Mouse (Mus musculus) liver, postnatal 0 days (tissue): ENCODE data around the gene Spaca4. TPM values are rescaled to one million over a fixed set of nuclear protein-coding genes. Genes with fewer than 3 reads are reported as not detected.
A peak's percentile ranks its signal among the peaks of the same experiment; 100 is the strongest.

Experiments used
- ATAC-seq: fragments of 200-750 bp; cut with Nextera tagmentation; 2 replicates; pipeline ENCODE4 v1.8.0; 2017; ENCODE audit warnings: mild to moderate bottlenecking, moderate library complexity
- DNase-seq: peaks from one replicate; pipeline ENCODE4 v3.0.0-alpha.2; 2016
- H3K27ac ChIP-seq: fragments of 300-500 bp; sonication (generic); 2 replicates; pipeline ENCODE4 v1.5.1; 2014; ENCODE audit warnings: antibody characterized with exemption, moderate library complexity, mild to moderate bottlenecking, low read depth
- H3K27me3 ChIP-seq: fragments of 300-500 bp; sonication (generic); 2 replicates; pipeline ENCODE4 v1.6.1; 2014; ENCODE audit warnings: low read length, control low read depth, mixed read lengths; ENCODE audit not compliant: insufficient read depth
- H3K36me3 ChIP-seq: fragments of 300-500 bp; sonication (generic); replicated peaks from 2 replicates; pipeline ENCODE4 v1.6.1; 2014; ENCODE audit warnings: mild to moderate bottlenecking, control low read depth, low read length, moderate library complexity, mixed read lengths; ENCODE audit not compliant: insufficient read depth
- H3K4me1 ChIP-seq: fragments of 300-500 bp; sonication (generic); 2 replicates; pipeline ENCODE4 v1.6.1; 2014; ENCODE audit warnings: antibody characterized with exemption, mild to moderate bottlenecking, control low read depth; ENCODE audit not compliant: insufficient read depth
- H3K4me2 ChIP-seq: fragments of 300-500 bp; sonication (generic); 2 replicates; pipeline ENCODE4 v1.6.1; 2014; ENCODE audit warnings: low read depth, mild to moderate bottlenecking, low read length, moderate library complexity, mixed read lengths
- H3K4me3 ChIP-seq: fragments of 300-500 bp; sonication (generic); 2 replicates; pipeline ENCODE4 v1.5.1; 2014; ENCODE audit warnings: low read depth, low read length
- H3K9ac ChIP-seq: fragments of 300-500 bp; sonication (generic); replicated peaks from 2 replicates; pipeline ENCODE4 v1.6.1; 2014; ENCODE audit warnings: mild to moderate bottlenecking, moderate library complexity
- H3K9me3 ChIP-seq: fragments of 300-500 bp; sonication (generic); 2 replicates; pipeline ENCODE4 v1.6.1; 2016; ENCODE audit warnings: mild to moderate bottlenecking, control low read depth, low read length, mixed read lengths
- CTCF ChIP-seq: sonication (generic); IDR thresholded peaks from 2 replicates; pipeline ENCODE4 v1.5.1; 2016; ENCODE audit warnings: antibody characterized with exemption, low read depth
- EP300 ChIP-seq: IDR thresholded peaks from 2 replicates; pipeline ENCODE4 v1.6.1; 2016; ENCODE audit warnings: antibody characterized with exemption, low read depth, mild to moderate bottlenecking
- WGBS: fragments of 180-500 bp; shearing (Covaris S2); extraction: QIAGEN DNeasy Blood & Tissue Kit; methylation state at CpG from one replicate; pipeline ENCODE4 v1.1.7; 2014; ENCODE audit not compliant: insufficient replicate concordance; 5-methylcytosine and 5-hydroxymethylcytosine counted together
- polyA plus RNA-seq: library from polyadenylated mRNA; unstranded; fragments of >200 nt; fragmentation: Nextera tagmentation; extraction: Ambion mirVana; gene quantifications from 2 replicates; pipeline ENCODE4 v1.2.1, GENCODE M21; 2015

Gene Spaca4
- polyA plus RNA-seq, 1 experiment from 2014 or later: not detected

- 51% methylated on average over 8 of the region's 8 CpGs for WGBS
Measured at GRCm38 (mm10) chr7:45765995-45766394, 40.4 kb upstream of the Spaca4 start.

GRCm38 (mm10) chr7:45760151-45760550 is 34.5 kb upstream of the Spaca4 start:
- Histone ChIP-seq H3K27ac (no peak overlapping the region), H3K4me2 (no peak overlapping the region), H3K36me3 (no peaks in the 10 kb centered on the region), H3K27me3 (peaks cover 20% of the 10 kb centered on the region), H3K9me3 (no peaks in the 10 kb centered on the region), H3K4me3 (no peak overlapping the region), H3K4me1 (no peaks in the 10 kb centered on the region), H3K9ac (no peak overlapping the region)
- no peak for DNase-seq
- TF ChIP-seq EP300 (no peak), CTCF (no peak)
- 65% methylated on average over 5 of the region's 5 CpGs for WGBS
- no peak for ATAC-seq

More at GRCm38 (mm10) chr7:45765995-45766394, 40.4 kb upstream of the Spaca4 start:
- ATAC-seq: peak; percentile 5; the same call in 1 of the 2 replicates
- DNase-seq: no peak
- no peaks in the 10 kb centered on the region for H3K9me3 ChIP-seq
- no peak overlapping the region for H3K4me2 ChIP-seq
- no peaks in the 10 kb centered on the region for H3K27me3 ChIP-seq
- TF ChIP-seq CTCF (no peak), EP300 (no peak)
- H3K4me3 ChIP-seq: no peak overlapping the region
- no peak overlapping the region for H3K27ac ChIP-seq
- H3K9ac ChIP-seq: no peak overlapping the region
- no peaks in the 10 kb centered on the region for H3K36me3 ChIP-seq
- H3K4me1 ChIP-seq: no peaks in the 10 kb centered on the region

- H3K36me3 ChIP-seq: no peaks in the 10 kb centered on the region
- H3K9ac ChIP-seq: no peak overlapping the region
- no peaks in the 10 kb centered on the region for H3K4me1 ChIP-seq
- H3K4me3 ChIP-seq: no peak overlapping the region
- H3K27ac ChIP-seq: no peak overlapping the region
- peak; percentile 71 for ATAC-seq
- 13% methylated on average over 26 of the region's 27 CpGs for WGBS
- no peaks in the 10 kb centered on the region for H3K9me3 ChIP-seq
- peaks cover 20% of the 10 kb centered on the region for H3K27me3 ChIP-seq
- H3K4me2 ChIP-seq: peak overlapping the region; percentile 26; the same call in 1 of the 2 replicates
- DNase-seq: no peak
- TF ChIP-seq CTCF: no peak
- no peak for TF ChIP-seq EP300
Measured at GRCm38 (mm10) chr7:45759400-45759799, 33.8 kb upstream of the Spaca4 start.

GRCm38 (mm10) chr7:45755703-45756102 is 30.1 kb upstream of the Spaca4 start:
- peaks cover 20% of the 10 kb centered on the region for H3K27me3 ChIP-seq
- 58% methylated on average over 6 of the region's 6 CpGs for WGBS

GRCm38 (mm10) chr7:45750162-45750561 is 24.5 kb upstream of the Spaca4 start:
- 61% methylated on average over 9 of the region's 9 CpGs for WGBS
- Histone ChIP-seq H3K36me3 (no peaks in the 10 kb centered on the region), H3K27ac (no peak overlapping the region), H3K4me2 (no peak overlapping the region), H3K4me1 (no peaks in the 10 kb centered on the region), H3K27me3 (no peaks in the 10 kb centered on the region), H3K4me3 (no peak overlapping the region), H3K9me3 (no peaks in the 10 kb centered on the region; the same call in 1 of the 2 replicates), H3K9ac (no peak overlapping the region)
- ATAC-seq (no peak), DNase-seq (no peak)
- TF ChIP-seq CTCF (no peak), EP300 (no peak)

More at GRCm38 (mm10) chr7:45755703-45756102, 30.1 kb upstream of the Spaca4 start:
- Histone ChIP-seq H3K9ac (no peak overlapping the region), H3K4me3 (no peak overlapping the region), H3K9me3 (no peaks in the 10 kb centered on the region), H3K4me2 (no peak overlapping the region), H3K27ac (no peak overlapping the region), H3K4me1 (no peaks in the 10 kb centered on the region), H3K36me3 (no peaks in the 10 kb centered on the region)
- no peak for DNase-seq
- ATAC-seq: no peak
- no peak for TF ChIP-seq EP300
- no peak for TF ChIP-seq CTCF

- H3K9ac ChIP-seq: no peak overlapping the region
- H3K36me3 ChIP-seq: no peaks in the 10 kb centered on the region
- no peak overlapping the region for H3K4me3 ChIP-seq
- no peak for DNase-seq
- ATAC-seq: no peak
- H3K27me3 ChIP-seq: no peaks in the 10 kb centered on the region
- H3K4me1 ChIP-seq: no peaks in the 10 kb centered on the region
- no peak overlapping the region for H3K27ac ChIP-seq
- H3K4me2 ChIP-seq: no peak overlapping the region
- 38% methylated on average over 10 of the region's 10 CpGs for WGBS
- no peaks in the 10 kb centered on the region; the same call in 1 of the 2 replicates for H3K9me3 ChIP-seq
- TF ChIP-seq CTCF (no peak), EP300 (no peak)
Measured at GRCm38 (mm10) chr7:45749401-45749800, 23.8 kb upstream of the Spaca4 start.
